Mouse (Mus musculus) midbrain, embryonic 16.5 days (tissue): ENCODE data around the gene Prcc. TPM values are rescaled to one million over a fixed set of nuclear protein-coding genes. Genes with fewer than 3 reads are reported as not detected.

Experiments
- ATAC-seq: fragments of 200-750 bp; cut with Nextera tagmentation; 2 replicates; pipeline ENCODE4 v1.8.0; 2017; ENCODE audit warnings: moderate TSS enrichment
- H3K27ac ChIP-seq: fragments of 300-500 bp; sonication (generic); 2 replicates; pipeline ENCODE4 v1.5.1; 2014; ENCODE audit warnings: mild to moderate bottlenecking, low read length, mixed read lengths
- H3K27me3 ChIP-seq: fragments of 300-500 bp; sonication (generic); 2 replicates; pipeline ENCODE4 v1.6.1; 2014; ENCODE audit warnings: low read depth, low read length, mixed read lengths; ENCODE audit not compliant: control insufficient read depth, insufficient read depth
- H3K36me3 ChIP-seq: fragments of 300-500 bp; sonication (generic); 2 replicates; pipeline ENCODE4 v1.6.1; 2014; ENCODE audit warnings: mild to moderate bottlenecking, low read length, moderate library complexity, mixed read lengths; ENCODE audit not compliant: control insufficient read depth, insufficient read depth
- H3K4me1 ChIP-seq: fragments of 300-500 bp; sonication (generic); 2 replicates; pipeline ENCODE4 v1.6.1; 2014; ENCODE audit warnings: mild to moderate bottlenecking, low read length, mixed read lengths; ENCODE audit not compliant: control insufficient read depth, insufficient read depth
- H3K4me2 ChIP-seq: fragments of 300-500 bp; sonication (generic); 2 replicates; pipeline ENCODE4 v1.6.1; 2014; ENCODE audit warnings: mild to moderate bottlenecking, low read length, mixed read lengths
- H3K4me3 ChIP-seq: fragments of 300-500 bp; sonication (generic); 2 replicates; pipeline ENCODE4 v1.5.1; 2014; ENCODE audit warnings: low read depth, mild to moderate bottlenecking, low read length, moderate library complexity, mixed read lengths
- H3K9ac ChIP-seq: fragments of 300-500 bp; sonication (generic); 2 replicates; pipeline ENCODE4 v1.6.1; 2014; ENCODE audit warnings: low read depth, low read length, mixed read lengths
- H3K9me3 ChIP-seq: fragments of 300-500 bp; sonication (generic); replicated peaks from 2 replicates; pipeline ENCODE4 v1.6.1; 2014; ENCODE audit warnings: mild to moderate bottlenecking, low read length, mixed read lengths; ENCODE audit not compliant: control insufficient read depth, poor library complexity, severe bottlenecking
- WGBS: fragments of 180-500 bp; shearing (Covaris S2); extraction: QIAGEN DNeasy Blood & Tissue Kit; methylation state at CpG from one replicate; pipeline ENCODE4 v1.1.7; 2014; 5-methylcytosine and 5-hydroxymethylcytosine counted together
- polyA plus RNA-seq: library from polyadenylated mRNA; unstranded; fragments of >200 nt; fragmentation: Nextera tagmentation; extraction: Ambion mirVana; gene quantifications from 2 replicates; pipeline ENCODE4 v1.2.1, GENCODE M21; 2015

Gene Prcc
- polyA plus RNA-seq, 1 experiment from 2014 or later: 16.3 TPM

DNA sequence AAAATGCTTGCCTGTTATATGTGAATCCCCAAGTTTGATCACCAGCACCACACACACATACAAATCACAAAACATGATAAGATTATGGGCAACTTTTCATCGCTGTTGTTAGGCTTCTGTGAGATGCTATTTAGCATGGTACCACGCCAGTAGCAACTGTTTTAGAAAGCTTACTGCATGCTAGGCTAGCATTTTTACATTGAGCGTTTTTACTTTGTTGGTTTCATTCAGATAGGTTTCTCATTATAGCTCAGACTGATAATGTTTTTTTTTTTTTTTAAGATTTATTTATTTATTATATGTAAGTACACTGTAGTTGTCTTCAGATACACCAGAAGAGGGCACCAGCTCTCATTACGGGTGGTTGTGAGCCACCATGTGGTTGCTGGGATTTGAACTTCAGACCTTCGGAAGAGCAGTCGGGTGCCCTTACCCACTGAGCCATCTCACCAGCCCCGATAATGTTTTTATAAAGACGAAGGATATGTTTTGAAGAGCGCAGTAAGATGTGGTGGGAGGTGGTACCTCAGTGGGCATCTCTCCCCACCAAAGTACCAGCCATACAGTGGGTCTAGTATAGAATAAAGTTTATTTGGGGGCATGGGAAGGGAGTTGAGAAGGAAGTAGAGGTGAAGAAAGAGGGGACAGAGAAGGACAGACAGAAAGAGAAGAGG lies 35.0 kb upstream of the Prcc start:
- peak overlapping the region; percentile 62; the same call in 1 of the 2 replicates for H3K9ac ChIP-seq
- 72% methylated on average over 9 of the region's 9 CpGs for WGBS
- ATAC-seq: no peak

DNA sequence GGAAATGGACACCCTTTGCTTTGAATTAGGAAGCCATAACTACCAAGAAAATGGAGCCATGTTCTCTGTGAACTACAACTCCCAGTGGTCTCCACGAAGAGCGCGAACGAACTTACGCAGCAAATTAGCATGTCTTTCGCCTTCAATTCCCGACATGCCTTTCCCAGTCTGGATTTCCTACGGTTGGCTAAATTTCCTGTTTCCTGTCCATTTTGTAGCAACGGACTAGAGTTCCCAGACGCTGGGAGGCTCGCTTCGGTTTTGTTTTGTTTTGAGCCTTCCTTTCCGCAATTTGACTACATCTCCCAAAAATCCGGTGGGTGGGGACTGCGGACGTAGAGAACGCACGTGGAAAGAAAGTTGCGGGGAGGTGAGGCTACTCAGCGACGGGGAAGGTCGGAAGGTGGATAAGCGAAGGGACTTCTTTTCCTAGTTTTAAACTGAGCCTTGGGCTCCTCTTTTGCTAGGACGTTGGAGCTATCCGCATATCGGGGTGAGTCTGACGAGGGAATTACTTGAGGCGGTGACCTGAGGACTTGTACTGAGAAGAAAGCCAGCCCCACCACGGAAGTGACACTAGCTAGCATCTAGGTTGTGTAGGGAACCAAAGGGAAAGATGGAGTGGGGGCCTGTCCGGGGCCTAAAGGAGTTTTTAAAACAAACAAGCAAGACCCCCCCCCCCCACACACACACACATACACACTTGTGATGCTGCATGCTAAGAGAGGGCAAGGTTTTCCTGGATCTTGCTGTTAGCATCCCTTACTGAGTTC lies 34.1 kb upstream of the Prcc start, which contains the start of gene Mrpl24:
Gene Mrpl24, plus strand, starts transcription at position 171 of the 773 bp plus-strand sequence.
- ATAC-seq: peak; percentile 90
- WGBS: under 1% methylated on average over 30 of the region's 30 CpGs

More for the DNA sequence above, 35.0 kb upstream of the Prcc start:
- Histone ChIP-seq H3K9me3 (no peaks in the 10 kb centered on the region), H3K4me1 (peaks cover 15% of the 10 kb centered on the region), H3K4me3 (peak overlapping the region; percentile 50), H3K4me2 (peak overlapping the region; percentile 91), H3K36me3 (peaks cover 25% of the 10 kb centered on the region), H3K27ac (no peak overlapping the region), H3K27me3 (no peaks in the 10 kb centered on the region)

DNA sequence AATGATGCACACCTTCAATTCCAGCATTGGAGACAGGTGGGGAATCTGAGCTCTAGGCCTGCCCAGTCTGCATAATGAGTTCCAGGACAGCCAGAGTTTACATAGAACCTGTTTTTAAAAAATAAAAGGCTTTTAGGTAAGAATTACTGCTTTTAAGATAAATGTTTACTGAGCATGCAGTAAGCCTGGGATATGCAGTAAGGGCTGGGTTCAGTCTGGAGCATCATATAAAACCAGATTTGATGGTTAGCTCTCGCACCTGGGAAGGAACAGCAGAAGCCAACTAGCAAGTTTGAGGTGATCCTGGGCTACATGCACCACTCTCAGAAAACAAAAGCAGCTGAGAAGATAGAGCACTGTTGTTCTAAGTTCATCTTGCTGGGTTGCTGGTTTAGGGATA lies 33.1 kb upstream of the Prcc start:
- ATAC-seq: no peak
- H3K36me3 ChIP-seq: peaks cover 12% of the 10 kb centered on the region

More for the DNA sequence above, 34.1 kb upstream of the Prcc start, which contains the start of gene Mrpl24:
- peaks cover 15% of the 10 kb centered on the region for H3K4me1 ChIP-seq
- H3K27ac ChIP-seq: peak within 1 kb of the TSS; percentile 74
- peak within 1 kb of the TSS; percentile 91 for H3K4me2 ChIP-seq
- no peaks in the 10 kb centered on the region for H3K9me3 ChIP-seq
- peaks cover 18% of the 10 kb centered on the region for H3K36me3 ChIP-seq
- peak within 1 kb of the TSS; percentile 50 for H3K4me3 ChIP-seq
- H3K9ac ChIP-seq: peak within 1 kb of the TSS; percentile 62
- H3K27me3 ChIP-seq: no peaks in the 10 kb centered on the region

DNA sequence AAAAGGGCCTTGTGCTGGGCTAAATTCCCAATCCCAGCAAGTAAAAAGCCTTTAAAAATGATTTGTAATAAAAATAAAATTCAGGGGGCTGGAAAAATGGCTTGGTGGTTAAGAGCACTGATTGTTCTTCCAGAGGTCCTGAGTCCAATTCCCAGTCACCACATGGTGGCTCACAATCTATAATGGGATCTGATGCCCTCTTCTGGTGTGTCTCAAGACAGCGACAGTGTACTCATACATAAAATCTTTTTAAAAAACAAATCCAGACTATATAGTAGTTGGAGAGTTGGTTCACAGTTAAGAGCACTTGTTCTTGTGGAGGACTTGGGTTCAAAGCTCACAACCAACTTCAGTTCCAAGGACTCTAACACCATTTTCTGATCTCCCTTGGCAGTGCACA lies 31.6 kb upstream of the Prcc start:
- Histone ChIP-seq H3K4me1 (peaks cover 15% of the 10 kb centered on the region), H3K9me3 (no peaks in the 10 kb centered on the region), H3K9ac (no peak overlapping the region), H3K27me3 (no peaks in the 10 kb centered on the region), H3K4me2 (no peak overlapping the region), H3K4me3 (no peak overlapping the region), H3K36me3 (peaks cover under 1% of the 10 kb centered on the region), H3K27ac (no peak overlapping the region)
- ATAC-seq: no peak
- WGBS: 88% methylated on average over 1 of the region's 1 CpGs

More for the DNA sequence above, 33.1 kb upstream of the Prcc start:
- Histone ChIP-seq H3K27ac (no peak overlapping the region), H3K9me3 (no peaks in the 10 kb centered on the region), H3K27me3 (no peaks in the 10 kb centered on the region), H3K4me3 (no peak overlapping the region), H3K4me2 (no peak overlapping the region; the same call in 1 of the 2 replicates), H3K9ac (no peak overlapping the region), H3K4me1 (peaks cover 15% of the 10 kb centered on the region)
- 97% methylated on average over 1 of the region's 1 CpGs for WGBS

DNA sequence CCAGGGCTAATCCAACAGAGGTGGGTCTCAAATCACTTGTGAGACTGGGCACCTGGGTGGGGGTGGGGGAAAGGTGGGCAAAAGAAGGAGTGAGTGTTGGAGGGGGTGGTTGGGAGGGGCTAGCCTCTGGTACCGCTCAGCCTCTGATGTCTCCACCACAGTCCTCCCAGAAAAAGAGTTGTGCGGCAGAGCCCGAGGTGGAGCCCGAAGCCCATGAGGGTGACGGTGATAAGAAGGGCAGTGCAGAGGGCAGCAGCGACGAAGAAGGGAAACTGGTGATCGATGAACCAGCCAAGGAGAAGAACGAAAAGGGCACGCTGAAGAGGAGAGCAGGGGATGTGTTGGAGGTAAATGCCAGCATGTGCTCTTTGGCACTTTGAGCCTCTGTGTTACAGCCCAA lies 28.5 kb upstream of the Prcc start:
- Histone ChIP-seq H3K27ac (no peak overlapping the region), H3K9me3 (no peaks in the 10 kb centered on the region), H3K4me3 (no peak overlapping the region), H3K9ac (no peak overlapping the region), H3K36me3 (no peaks in the 10 kb centered on the region; the same call in none of the 2 replicates), H3K27me3 (no peaks in the 10 kb centered on the region), H3K4me2 (no peak overlapping the region), H3K4me1 (peaks cover 17% of the 10 kb centered on the region)
- WGBS: 97% methylated on average over 10 of the region's 10 CpGs
- ATAC-seq: no peak

DNA sequence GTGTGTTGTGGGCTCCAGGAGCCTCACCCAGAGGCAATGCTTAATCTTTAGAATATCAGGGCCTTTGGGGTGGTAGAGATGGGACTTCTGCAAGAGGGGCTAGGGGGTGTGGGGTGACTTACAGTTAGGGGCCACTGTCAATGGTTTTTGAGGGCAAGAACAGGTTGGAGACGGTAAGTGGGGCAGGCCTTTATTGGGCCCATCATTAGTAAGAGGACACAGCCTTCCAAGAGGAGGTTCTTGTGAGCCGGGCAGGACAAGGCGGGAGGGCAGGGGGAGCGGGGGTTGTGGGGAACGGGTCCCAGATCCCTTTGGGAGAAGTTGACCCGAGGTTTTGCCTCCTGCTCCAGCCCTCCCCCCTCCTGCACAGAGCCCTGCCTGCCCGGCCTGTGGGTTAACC lies 28.1 kb upstream of the Prcc start:
- H3K9ac ChIP-seq: no peak overlapping the region
- no peaks in the 10 kb centered on the region; the same call in none of the 2 replicates for H3K36me3 ChIP-seq
- no peaks in the 10 kb centered on the region for H3K27me3 ChIP-seq
- ATAC-seq: no peak
- WGBS: 81% methylated on average over 7 of the region's 7 CpGs
- H3K4me1 ChIP-seq: peaks cover 16% of the 10 kb centered on the region
- no peak overlapping the region for H3K4me3 ChIP-seq
- H3K4me2 ChIP-seq: no peak overlapping the region
- H3K27ac ChIP-seq: no peak overlapping the region
- no peaks in the 10 kb centered on the region for H3K9me3 ChIP-seq

DNA sequence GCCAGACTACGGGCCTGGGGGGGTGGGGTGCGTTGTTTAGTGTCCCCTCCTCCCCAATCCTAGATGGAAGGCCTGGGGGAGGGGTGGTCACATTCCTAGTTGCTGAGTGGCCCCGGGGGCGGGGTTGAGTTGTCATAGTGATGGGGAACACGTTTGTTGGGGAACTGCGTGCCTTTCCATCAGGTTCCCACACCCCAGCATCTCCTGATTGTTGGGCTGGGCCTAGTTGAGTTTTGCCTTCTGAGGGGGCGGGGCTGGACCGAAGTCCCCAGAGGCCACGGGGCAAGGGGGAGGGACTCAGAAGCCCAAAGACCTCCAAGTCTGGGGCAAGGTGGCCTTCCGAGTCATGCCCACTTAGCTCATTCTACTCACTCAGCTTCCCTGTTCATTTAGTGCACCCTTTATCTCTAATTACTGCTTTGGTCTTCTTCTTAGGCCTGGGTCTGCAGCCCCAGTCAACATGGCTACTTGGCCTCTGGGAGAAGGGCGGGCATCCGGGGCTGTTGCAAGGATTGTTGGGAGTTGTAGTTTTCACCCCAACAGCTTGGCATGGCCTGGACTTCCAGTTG lies 25.2 kb upstream of the Prcc start:
- Histone ChIP-seq H3K4me1 (peaks cover 28% of the 10 kb centered on the region), H3K9me3 (no peaks in the 10 kb centered on the region), H3K9ac (peak overlapping the region; percentile 60), H3K27me3 (no peaks in the 10 kb centered on the region), H3K27ac (peak overlapping the region; percentile 75), H3K4me2 (peak overlapping the region; percentile 67), H3K36me3 (no peaks in the 10 kb centered on the region; the same call in none of the 2 replicates), H3K4me3 (peak overlapping the region; percentile 42)
- 3% methylated on average over 12 of the region's 12 CpGs for WGBS
- no peak for ATAC-seq

DNA sequence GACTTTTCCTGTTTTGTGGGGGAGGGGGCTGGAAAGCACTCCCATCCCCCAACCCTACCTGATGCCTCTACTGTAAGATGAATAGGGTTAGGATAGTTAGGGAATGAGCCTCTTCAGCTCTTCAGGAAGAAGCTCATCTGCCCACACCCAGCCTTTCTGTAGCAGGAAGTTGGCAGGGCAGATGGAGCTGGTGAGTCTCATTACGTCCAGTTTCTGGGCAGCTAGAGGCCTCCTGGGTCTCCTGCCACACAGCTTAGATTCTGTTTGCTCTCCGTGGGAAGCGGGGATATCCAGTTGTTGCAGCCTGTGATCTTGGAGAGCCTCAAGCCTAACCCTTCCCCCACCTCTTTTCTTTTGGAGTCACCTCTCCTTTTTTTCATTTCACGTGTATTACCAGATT lies 24.5 kb upstream of the Prcc start:
- no peak overlapping the region for H3K27ac ChIP-seq
- no peaks in the 10 kb centered on the region for H3K27me3 ChIP-seq
- H3K9ac ChIP-seq: peak overlapping the region; percentile 60
- ATAC-seq: no peak
- H3K4me1 ChIP-seq: peaks cover 28% of the 10 kb centered on the region
- no peaks in the 10 kb centered on the region; the same call in 1 of the 2 replicates for H3K36me3 ChIP-seq
- no peaks in the 10 kb centered on the region for H3K9me3 ChIP-seq
- 10% methylated on average over 4 of the region's 4 CpGs for WGBS
- peak overlapping the region; percentile 67 for H3K4me2 ChIP-seq
- H3K4me3 ChIP-seq: no peak overlapping the region
